ENCODE assay signal across 8 mouse cellular contexts in genomic region chr1:91398260-91399062, GRCm38 (mm10). TPM values are rescaled to one million over a fixed set of nuclear protein-coding genes. Genes with fewer than 3 reads are reported as not detected.
DNase-seq lines count a peak whose midpoint lies in the region; ATAC-seq and TF ChIP-seq lines count a peak whose summit lies in the region.

Gene Ilkap, minus strand, starts transcription at chr1:91398815.

- H3K9ac ChIP-seq in ES-Bruce4 (ENCODE audit: low read depth, poor library complexity, severe bottlenecking): peak within 1 kb of the TSS; percentile 96
- H3K9ac ChIP-seq in forebrain, embryonic 12.5 days: peak within 1 kb of the TSS; percentile 96
- H3K9ac ChIP-seq in heart, postnatal 0 days (replicated peaks; ENCODE audit: low read depth, low read length): peak within 1 kb of the TSS; percentile 82

- WGBS in forebrain, embryonic 12.5 days: under 1% methylated on average over 71 of the region's 91 CpGs
- WGBS in heart, postnatal 0 days: under 1% methylated on average over 75 of the region's 91 CpGs
- WGBS in large intestine, adult 2 months: under 1% methylated on average over 88 of the region's 91 CpGs
- under 1% methylated on average over 91 of the region's 91 CpGs for WGBS in lung, adult 2 months

- peaks cover 15% of the 10 kb centered on the region for H3K36me3 ChIP-seq in ES-Bruce4 (ENCODE audit: control insufficient read depth, insufficient read depth, low read length, poor library complexity, severe bottlenecking)
- H3K36me3 ChIP-seq in forebrain, embryonic 12.5 days (replicated peaks): peaks cover 14% of the 10 kb centered on the region
- peaks cover 7% of the 10 kb centered on the region; the same call in 1 of the 2 replicates for H3K36me3 ChIP-seq in heart, postnatal 0 days (replicated peaks; ENCODE audit: control insufficient read depth, insufficient read depth, low read length)

- H3K4me2 ChIP-seq in forebrain, embryonic 12.5 days: peak within 1 kb of the TSS; percentile 78
- H3K4me2 ChIP-seq in heart, postnatal 0 days (ENCODE audit: low read depth, low read length): peak within 1 kb of the TSS; percentile 86

- peak within 1 kb of the TSS; percentile 98 for H3K4me3 ChIP-seq in ES-Bruce4 (ENCODE audit: low read depth, low read length)
- peak within 1 kb of the TSS; percentile 88 for H3K4me3 ChIP-seq in forebrain, embryonic 12.5 days (replicated peaks)
- peak within 1 kb of the TSS; percentile 73 for H3K4me3 ChIP-seq in heart, postnatal 0 days (ENCODE audit: low read depth, low read length)
- H3K4me3 ChIP-seq in lung, adult 2 months (replicated peaks; ENCODE audit: extremely low read depth, low read depth, low read length): peak within 1 kb of the TSS; percentile 99

- no peaks in the 10 kb centered on the region for H3K27me3 ChIP-seq in ES-Bruce4 (ENCODE audit: control insufficient read depth, insufficient read depth, low read length, poor library complexity, severe bottlenecking)
- peaks cover 5% of the 10 kb centered on the region; the same call in 1 of the 2 replicates for H3K27me3 ChIP-seq in forebrain, embryonic 12.5 days
- no peaks in the 10 kb centered on the region for H3K27me3 ChIP-seq in heart, postnatal 0 days (ENCODE audit: control insufficient read depth, insufficient read depth, low read length)

- DNase-seq in c-Kit-positive CD71-positive TER-119-negative erythroid progenitor cells, embryonic 14.5 days (ENCODE audit: low read depth): peak; percentile 76
- peak; percentile 83 for DNase-seq in heart, postnatal 0 days (ENCODE audit: low spot score)
- no peak for DNase-seq in large intestine, adult 2 months (ENCODE audit: low read depth, low spot score)
- peak; percentile 83 for DNase-seq in lung, adult 2 months
- peak; percentile 62 to 71 for DNase-seq in thymus, adult 18-20 months

- TF ChIP-seq CTCF in ES-Bruce4 (IDR thresholded peaks at IDR 0.05; ENCODE audit: low read depth, low read length): no peak
- TF ChIP-seq CTCF in heart, postnatal 0 days (IDR thresholded peaks at IDR 0.05; ENCODE audit: low read depth): no peak
- no peak for TF ChIP-seq CTCF in lung, adult 2 months (IDR thresholded peaks at IDR 0.05; ENCODE audit: insufficient read depth, low read length)

- TF ChIP-seq EP300 in ES-Bruce4 (IDR thresholded peaks at IDR 0.05; ENCODE audit: insufficient read depth, low read depth, low read length): peak; percentile 54; the same call in 1 of the 2 replicates
- TF ChIP-seq EP300 in heart, postnatal 0 days (IDR thresholded peaks at IDR 0.05; ENCODE audit: low read depth): no peak

- peak within 1 kb of the TSS; percentile 42 for H3K27ac ChIP-seq in ES-Bruce4 (ENCODE audit: insufficient read depth, low read length)
- peak within 1 kb of the TSS; percentile 87 for H3K27ac ChIP-seq in forebrain, embryonic 12.5 days
- H3K27ac ChIP-seq in heart, postnatal 0 days (ENCODE audit: low read depth): peak within 1 kb of the TSS; percentile 84

- peak; percentile 55 for TF ChIP-seq POLR2A in ES-Bruce4 (IDR thresholded peaks at IDR 0.05; ENCODE audit: insufficient read depth, low read length)
- peak; percentile 86; the same call in 1 of the 2 replicates for TF ChIP-seq POLR2A in lung, adult 2 months (IDR thresholded peaks at IDR 0.05; ENCODE audit: borderline replicate concordance, extremely low read depth, low read depth, low read length)

- peak; percentile 97 for ATAC-seq in forebrain, embryonic 12.5 days (ENCODE audit: low FRiP score)
- ATAC-seq in heart, postnatal 0 days (ENCODE audit: insufficient read depth, low read depth): peak; percentile 97
- ATAC-seq in neutrophil, adult 5-6 weeks (ENCODE audit: extremely low read depth, insufficient number of reproducible peaks, low FRiP score, poor library complexity, severe bottlenecking): peak; percentile 72

- H3K4me1 ChIP-seq in ES-Bruce4 (ENCODE audit: control insufficient read depth, insufficient read depth, low read length): no peaks in the 10 kb centered on the region
- H3K4me1 ChIP-seq in forebrain, embryonic 12.5 days: peaks cover 31% of the 10 kb centered on the region
- H3K4me1 ChIP-seq in heart, postnatal 0 days (ENCODE audit: control insufficient read depth, insufficient read depth): peaks cover 12% of the 10 kb centered on the region; the same call in 1 of the 2 replicates
- H3K4me1 ChIP-seq in lung, adult 2 months (ENCODE audit: control insufficient read depth, insufficient read depth, low read length): peaks cover 12% of the 10 kb centered on the region

- H3K9me3 ChIP-seq in ES-Bruce4 (replicated peaks; ENCODE audit: control insufficient read depth, insufficient read depth, low read length, poor library complexity, severe bottlenecking): no peaks in the 10 kb centered on the region
- H3K9me3 ChIP-seq in forebrain, embryonic 12.5 days: no peaks in the 10 kb centered on the region
- H3K9me3 ChIP-seq in heart, postnatal 0 days (replicated peaks; ENCODE audit: control insufficient read depth, low read length): no peaks in the 10 kb centered on the region

RNA-seq across cellular contexts. Expression of gene Ilkap, which starts in this region (rescaled TPM):
- 66.3 and 72.1 TPM in 2 replicates for polyA plus RNA-seq in ES-Bruce4 (2011; ENCODE audit: insufficient read depth, insufficient read length, low read depth, missing spikeins)
- polyA plus RNA-seq in forebrain, embryonic 12.5 days (2016; fragmentation: Nextera tagmentation; extraction: Ambion mirVana): 153 and 163 TPM in 2 replicates
- total RNA-seq in heart, postnatal 0 days (2014; rRNA removed; ENCODE audit: low replicate concordance): 58.1 and 70.5 TPM in 2 replicates
- polyA plus RNA-seq in heart, postnatal 0 days (2015; fragmentation: Nextera tagmentation; extraction: Ambion mirVana): 71.4 and 75.1 TPM in 2 replicates
- polyA plus RNA-seq in large intestine, adult 2 months (2012; rRNA removed): 38.8 and 39.2 TPM in 2 replicates
- polyA plus RNA-seq in lung, adult 2 months (2012; rRNA removed): 51.6 and 57.4 TPM in 2 replicates
- 140 and 154 TPM in 2 replicates for total RNA-seq in neutrophil, adult 5-6 weeks (2017)
